Comparison of ENCODE assay signal across 13 mouse cellular contexts in the genomic region with DNA sequence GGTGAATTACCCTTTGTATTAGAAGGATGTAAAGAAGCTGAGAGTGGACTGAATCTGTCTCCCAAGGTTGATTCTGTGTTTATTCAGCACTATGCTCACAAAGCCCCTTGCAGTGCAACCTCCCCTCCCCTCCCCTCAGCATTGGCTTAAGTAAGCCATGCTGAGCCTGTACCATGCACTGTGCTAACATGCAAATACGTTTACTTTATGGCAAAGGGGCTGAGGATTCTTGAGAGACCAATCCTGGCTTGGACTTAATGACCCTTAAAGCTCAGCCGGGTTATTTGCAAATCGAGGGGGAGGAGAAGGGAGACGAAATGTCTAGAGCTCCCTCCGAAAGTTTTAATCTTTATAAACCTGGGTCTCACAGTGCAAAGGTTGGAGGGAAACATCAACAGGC. TPM values are rescaled to one million over a fixed set of nuclear protein-coding genes. Genes with fewer than 3 reads are reported as not detected.
DNase-seq lines count a peak whose midpoint lies in the region; ATAC-seq and TF ChIP-seq lines count a peak whose summit lies in the region.
"Had no signal": no experiment of that assay in that cellular context is flagged by ENCODE, and none has a peak within 500 bp of the region (broad histone marks: within the 10 kb centered on the region; RNA-seq: fewer than 3 reads in every experiment).

No protein-coding gene starts in this region.

- no peak overlapping the region for H3K9ac ChIP-seq in hindbrain, embryonic 11.5 days (ENCODE audit: low read depth, low read length)
- H3K9ac ChIP-seq in midbrain, embryonic 15.5 days = no peak overlapping the region
- H3K9ac ChIP-seq in intestine, postnatal 0 days (ENCODE audit: low read depth, low read length) = no peak overlapping the region
- H3K9ac ChIP-seq in stomach, postnatal 0 days (ENCODE audit: low read length) = 0 out of 2 replicates have a peak overlapping the region, but pooled peaks have one; percentile 13

- TF ChIP-seq EP300 in stomach, postnatal 0 days (optimal IDR thresholded peaks at IDR 0.05) = no peak

- no peak for TF ChIP-seq CTCF in intestine, postnatal 0 days (IDR thresholded peaks at IDR 0.05; ENCODE audit: low read depth)
- no peak for TF ChIP-seq CTCF in stomach, postnatal 0 days (IDR thresholded peaks at IDR 0.05; ENCODE audit: low read depth)

- no peak overlapping the region for H3K4me2 ChIP-seq in hindbrain, embryonic 11.5 days (replicated peaks; ENCODE audit: low read depth, low read length)
- H3K4me2 ChIP-seq in midbrain, embryonic 15.5 days = no peak overlapping the region
- H3K4me2 ChIP-seq in intestine, postnatal 0 days (replicated peaks; ENCODE audit: low read depth) = 0 out of 2 replicates have a peak overlapping the region, but pooled peaks have one; percentile 17
- H3K4me2 ChIP-seq in stomach, postnatal 0 days (replicated peaks; ENCODE audit: low read depth) = no peak overlapping the region

- 54% methylated on average over 5 of the region's 5 CpGs for WGBS in hindbrain, embryonic 10.5 days
- 56% methylated on average over 5 of the region's 5 CpGs for WGBS in hindbrain, embryonic 11.5 days
- 34% methylated on average over 5 of the region's 5 CpGs for WGBS in midbrain, embryonic 10.5 days
- WGBS in midbrain, embryonic 15.5 days = 29% methylated on average over 5 of the region's 5 CpGs
- 20% methylated on average over 5 of the region's 5 CpGs for WGBS in intestine, postnatal 0 days
- 18% methylated on average over 5 of the region's 5 CpGs for WGBS in stomach, postnatal 0 days

- no peak overlapping the region for H3K4me3 ChIP-seq in hindbrain, embryonic 10.5 days
- H3K4me3 ChIP-seq in hindbrain, embryonic 11.5 days (ENCODE audit: low read depth, low read length) = no peak overlapping the region
- H3K4me3 ChIP-seq in midbrain, embryonic 10.5 days = peak overlapping the region; percentile 18; the same call in 1 of the 2 replicates
- H3K4me3 ChIP-seq in midbrain, embryonic 15.5 days = no peak overlapping the region
- H3K4me3 ChIP-seq in intestine, postnatal 0 days (ENCODE audit: low read depth, low read length) = no peak overlapping the region
- no peak overlapping the region for H3K4me3 ChIP-seq in stomach, postnatal 0 days (ENCODE audit: low read depth, low read length)

- no peaks in the 10 kb centered on the region for H3K27me3 ChIP-seq in hindbrain, embryonic 10.5 days (ENCODE audit: insufficient read depth, poor library complexity, severe bottlenecking)
- no peaks in the 10 kb centered on the region for H3K27me3 ChIP-seq in hindbrain, embryonic 11.5 days (ENCODE audit: control insufficient read depth, insufficient read depth, low read length)
- H3K27me3 ChIP-seq in midbrain, embryonic 10.5 days (ENCODE audit: low read depth, poor library complexity, severe bottlenecking) = no peaks in the 10 kb centered on the region
- H3K27me3 ChIP-seq in midbrain, embryonic 15.5 days (replicated peaks) = no peaks in the 10 kb centered on the region
- H3K27me3 ChIP-seq in intestine, postnatal 0 days (replicated peaks; ENCODE audit: control insufficient read depth, insufficient read depth, low read length) = no peaks in the 10 kb centered on the region
- H3K27me3 ChIP-seq in stomach, postnatal 0 days (ENCODE audit: control insufficient read depth, insufficient read depth, low read length) = no peaks in the 10 kb centered on the region
- H3K27me3 ChIP-seq: CH12.LX had no signal

- H3K4me1 ChIP-seq in hindbrain, embryonic 10.5 days (replicated peaks) = peaks cover 25% of the 10 kb centered on the region
- no peaks in the 10 kb centered on the region for H3K4me1 ChIP-seq in hindbrain, embryonic 11.5 days (replicated peaks; ENCODE audit: control insufficient read depth, insufficient read depth, low read length)
- H3K4me1 ChIP-seq in midbrain, embryonic 10.5 days = peaks cover 31% of the 10 kb centered on the region
- peaks cover 34% of the 10 kb centered on the region for H3K4me1 ChIP-seq in midbrain, embryonic 15.5 days
- peaks cover 11% of the 10 kb centered on the region; the same call in 1 of the 2 replicates for H3K4me1 ChIP-seq in intestine, postnatal 0 days (replicated peaks; ENCODE audit: control insufficient read depth, insufficient read depth, low read length)
- no peaks in the 10 kb centered on the region for H3K4me1 ChIP-seq in stomach, postnatal 0 days (replicated peaks; ENCODE audit: control insufficient read depth, insufficient read depth)

- 0 out of 2 replicates have a peak overlapping the region, but pooled peaks have one; percentile 56 for H3K27ac ChIP-seq in hindbrain, embryonic 10.5 days
- no peak overlapping the region for H3K27ac ChIP-seq in hindbrain, embryonic 11.5 days (ENCODE audit: low read depth, low read length)
- peak overlapping the region; percentile 61; the same call in 1 of the 2 replicates for H3K27ac ChIP-seq in midbrain, embryonic 10.5 days (replicated peaks)
- H3K27ac ChIP-seq in midbrain, embryonic 15.5 days = no peak overlapping the region
- peak overlapping the region; percentile 57; the same call in 1 of the 2 replicates for H3K27ac ChIP-seq in intestine, postnatal 0 days (ENCODE audit: low read depth, low read length)
- H3K27ac ChIP-seq in stomach, postnatal 0 days (replicated peaks) = peak overlapping the region; percentile 61

- DNase-seq in hindbrain, embryonic 10.5 days (ENCODE audit: low spot score) = no peak
- DNase-seq in hindbrain, embryonic 11.5 days (ENCODE audit: low spot score) = no peak
- DNase-seq in midbrain, embryonic 10.5 days (ENCODE audit: low spot score) = no peak
- no peak for DNase-seq in stomach, postnatal 0 days (ENCODE audit: low spot score)
- DNase-seq in cerebellum, postnatal 36 days = no peak
- no peak for DNase-seq in spleen, adult 18-20 months
- DNase-seq: cerebellum, adult 2 months; kidney, adult 8-10 months; lung, adult 2 months; thymus, adult 18-20 months had no signal

- H3K36me3 ChIP-seq in hindbrain, embryonic 10.5 days = peaks cover 14% of the 10 kb centered on the region; the same call in 1 of the 2 replicates
- no peaks in the 10 kb centered on the region for H3K36me3 ChIP-seq in hindbrain, embryonic 11.5 days (ENCODE audit: control insufficient read depth, insufficient read depth, low read length)
- H3K36me3 ChIP-seq in midbrain, embryonic 10.5 days = peaks cover 13% of the 10 kb centered on the region; the same call in 1 of the 2 replicates
- 0 out of 2 replicates have a peak, but pooled peaks cover 7% of the 10 kb centered on the region for H3K36me3 ChIP-seq in midbrain, embryonic 15.5 days (replicated peaks)
- H3K36me3 ChIP-seq in intestine, postnatal 0 days (ENCODE audit: control insufficient read depth, insufficient read depth) = no peaks in the 10 kb centered on the region
- H3K36me3 ChIP-seq in stomach, postnatal 0 days (ENCODE audit: control insufficient read depth, insufficient read depth, low read length) = peaks cover 3% of the 10 kb centered on the region; the same call in 1 of the 2 replicates

- no peak for ATAC-seq in hindbrain, embryonic 11.5 days (ENCODE audit: low FRiP score)
- ATAC-seq in midbrain, embryonic 15.5 days (replicated peaks) = no peak; the same call in 1 of the 2 replicates
- no peak for ATAC-seq in intestine, postnatal 0 days
- no peak for ATAC-seq in stomach, postnatal 0 days (ENCODE audit: low FRiP score, low TSS enrichment)

- no peaks in the 10 kb centered on the region for H3K9me3 ChIP-seq in hindbrain, embryonic 10.5 days
- no peaks in the 10 kb centered on the region for H3K9me3 ChIP-seq in hindbrain, embryonic 11.5 days (ENCODE audit: control insufficient read depth, low read length)
- no peaks in the 10 kb centered on the region for H3K9me3 ChIP-seq in midbrain, embryonic 10.5 days (replicated peaks)
- no peaks in the 10 kb centered on the region for H3K9me3 ChIP-seq in midbrain, embryonic 15.5 days
- H3K9me3 ChIP-seq in intestine, postnatal 0 days (ENCODE audit: control insufficient read depth) = no peaks in the 10 kb centered on the region
- H3K9me3 ChIP-seq in stomach, postnatal 0 days (ENCODE audit: control insufficient read depth, low read length) = no peaks in the 10 kb centered on the region

RNA-seq across cellular contexts. Expression of a gene that starts 16.0 kb away (rescaled TPM):
- 21.7 and 28.3 TPM in 2 replicates for polyA plus RNA-seq in hindbrain, embryonic 10.5 days (2016; fragmentation: Nextera tagmentation; extraction: Ambion mirVana)
- polyA plus RNA-seq in hindbrain, embryonic 11.5 days (2014; fragmentation: Nextera tagmentation; extraction: Ambion mirVana) = 31.4 and 33.6 TPM in 2 replicates
- polyA plus RNA-seq in midbrain, embryonic 10.5 days (2016; fragmentation: Nextera tagmentation; extraction: Ambion mirVana) = 21.2 and 27.0 TPM in 2 replicates
- polyA plus RNA-seq in midbrain, embryonic 15.5 days (2015; fragmentation: Nextera tagmentation; extraction: Ambion mirVana) = 117 and 118 TPM in 2 replicates
- polyA plus RNA-seq in intestine, postnatal 0 days (2015; fragmentation: Nextera tagmentation; extraction: Ambion mirVana) = 11.3 and 11.9 TPM in 2 replicates
- 15.4 and 16.4 TPM in 2 replicates for polyA plus RNA-seq in stomach, postnatal 0 days (2015; fragmentation: Nextera tagmentation; extraction: Ambion mirVana)

Comparison
In these comparisons a context has a peak if more than half of its experiments do, and no peak if none do; other contexts are left out.
1. H3K27ac ChIP-seq: peak in hindbrain, embryonic 10.5 days (single experiment), midbrain, embryonic 10.5 days (single experiment), intestine, postnatal 0 days (single experiment) and stomach, postnatal 0 days (single experiment); none in hindbrain, embryonic 11.5 days (single experiment) and midbrain, embryonic 15.5 days (single experiment).